Mouse (Mus musculus) frontal cortex, postnatal 36 days (tissue): ENCODE measurements at regions not wholly inside any gene's neighbourhood (a gene's known extent, or its start where the extent isn't known, plus 50 kb on each side); places are given as distances from the start of the nearest gene placed in this dataset.
"Not testable (repeated sequence)": the region's sequence is repeated elsewhere in the genome, so short reads cannot be mapped to it uniquely, and the experiment has no call there.

Experiments
- DNase-seq, 2 experiments: peaks; one replicate each; pipeline ENCODE4 v3.0.0; 2022; ENCODE audit warnings: low spot score in 2 of 2

- DNase-seq: no peak
Measured at GRCm38 (mm10) chr13:72538633-72539032, 90.0 kb upstream of the Irx2 start.

GRCm38 (mm10) chr13:72541706-72542105 is 86.9 kb upstream of the Irx2 start:
- DNase-seq: no peak

- DNase-seq: no peak
Measured at GRCm38 (mm10) chr13:72557951-72558350, 70.7 kb upstream of the Irx2 start.

- no peak for DNase-seq
Measured at GRCm38 (mm10) chr13:72571871-72572270, 56.7 kb upstream of the Irx2 start.

GRCm38 (mm10) chr13:72572846-72573245 is 55.8 kb upstream of the Irx2 start:
- no peak for DNase-seq

GRCm38 (mm10) chr13:72574126-72574525 is 54.5 kb upstream of the Irx2 start:
- DNase-seq: not testable (repeated sequence)

GRCm38 (mm10) chr13:72576485-72576884 is 52.1 kb upstream of the Irx2 start:
- DNase-seq: no peak

- no peak for DNase-seq
Measured at GRCm38 (mm10) chr13:72578416-72578815, 50.2 kb upstream of the Irx2 start.
